Mouse (Mus musculus): ENCODE results near the gene Toe1. TPM values are rescaled to one million over a fixed set of nuclear protein-coding genes. Genes with fewer than 3 reads are reported as not detected.

The Toe1 gene
- polyA plus RNA-seq, 1 experiment from 2014 or later, result 12.6 TPM

Other genes with a start within 250 kb of the Toe1 start
- gene Gpbp1l1, start 250.0 kb downstream of the Toe1 start, polyA plus RNA-seq (2015; fragmentation: Nextera tagmentation; extraction: Ambion mirVana), result 15.3 and 16.0 TPM in 2 replicates
- 2.2 and 2.4 TPM in 2 replicates for gene Ccdc17, start 211.0 kb downstream of the Toe1 start, polyA plus RNA-seq (2015; fragmentation: Nextera tagmentation; extraction: Ambion mirVana)
- 38.4 and 45.2 TPM in 2 replicates for gene Nasp, start 179.7 kb downstream of the Toe1 start, polyA plus RNA-seq (2015; fragmentation: Nextera tagmentation; extraction: Ambion mirVana)
- gene Akr1a1, start 156.0 kb downstream of the Toe1 start, polyA plus RNA-seq (2015; fragmentation: Nextera tagmentation; extraction: Ambion mirVana), result 294 and 297 TPM in 2 replicates
- 964 and 975 TPM in 2 replicates for gene Prdx1, start 122.1 kb downstream of the Toe1 start, polyA plus RNA-seq (2015; fragmentation: Nextera tagmentation; extraction: Ambion mirVana)
- 8.8 and 8.9 TPM in 2 replicates for gene Mmachc, start 99.2 kb downstream of the Toe1 start, polyA plus RNA-seq (2015; fragmentation: Nextera tagmentation; extraction: Ambion mirVana)
- 10.3 and 12.4 TPM in 2 replicates for gene Ccdc163, start 99.1 kb downstream of the Toe1 start, polyA plus RNA-seq (2015; fragmentation: Nextera tagmentation; extraction: Ambion mirVana)
- 5.4 and 5.9 TPM in 2 replicates for gene Tesk2, start 86.7 kb downstream of the Toe1 start, polyA plus RNA-seq (2015; fragmentation: Nextera tagmentation; extraction: Ambion mirVana)
- 2.6 and 2.9 TPM in 2 replicates for gene Mutyh, start 83 bp upstream of the Toe1 start, polyA plus RNA-seq (2015; fragmentation: Nextera tagmentation; extraction: Ambion mirVana)
- gene Hpdl, start 14.1 kb upstream of the Toe1 start, polyA plus RNA-seq (2015; fragmentation: Nextera tagmentation; extraction: Ambion mirVana), result 0.11 and 0.12 TPM in 2 replicates
- gene Zswim5, start 69.7 kb upstream of the Toe1 start, polyA plus RNA-seq (2015; fragmentation: Nextera tagmentation; extraction: Ambion mirVana), result 0.01 and 0.06 TPM in 2 replicates
- 518 and 567 TPM in 2 replicates for gene Urod, start 186.8 kb upstream of the Toe1 start, polyA plus RNA-seq (2015; fragmentation: Nextera tagmentation; extraction: Ambion mirVana)
- gene Hectd3, start 187.7 kb upstream of the Toe1 start, polyA plus RNA-seq (2015; fragmentation: Nextera tagmentation; extraction: Ambion mirVana), result 6.1 and 6.5 TPM in 2 replicates
- 20.3 and 20.8 TPM in 2 replicates for gene Eif2b3, start 211.8 kb upstream of the Toe1 start, polyA plus RNA-seq (2015; fragmentation: Nextera tagmentation; extraction: Ambion mirVana)

Data from liver, embryonic 16.5 days (tissue).